Mouse (Mus musculus) lung, postnatal 10 days (tissue): ENCODE data around the gene Nptxr.
"Not testable (repeated sequence)": the region's sequence is repeated elsewhere in the genome, so short reads cannot be mapped to it uniquely, and the experiment has no call there.

Experiments used
- DNase-seq: peaks from one replicate; pipeline ENCODE4 v3.0.0; 2021

The Nptxr gene

GRCm38 (mm10) chr15:79822265-79823199, 18.0 kb upstream of the Nptxr start:
- DNase-seq: no peak

GRCm38 (mm10) chr15:79818325-79818724, 13.8 kb upstream of the Nptxr start:
- no peak for DNase-seq

- DNase-seq: no peak
Observed at GRCm38 (mm10) chr15:79813666-79814258, 9.2 kb upstream of the Nptxr start.

- not testable (repeated sequence) for DNase-seq
Observed at GRCm38 (mm10) chr15:79812840-79813239, 8.3 kb upstream of the Nptxr start.

DNA sequence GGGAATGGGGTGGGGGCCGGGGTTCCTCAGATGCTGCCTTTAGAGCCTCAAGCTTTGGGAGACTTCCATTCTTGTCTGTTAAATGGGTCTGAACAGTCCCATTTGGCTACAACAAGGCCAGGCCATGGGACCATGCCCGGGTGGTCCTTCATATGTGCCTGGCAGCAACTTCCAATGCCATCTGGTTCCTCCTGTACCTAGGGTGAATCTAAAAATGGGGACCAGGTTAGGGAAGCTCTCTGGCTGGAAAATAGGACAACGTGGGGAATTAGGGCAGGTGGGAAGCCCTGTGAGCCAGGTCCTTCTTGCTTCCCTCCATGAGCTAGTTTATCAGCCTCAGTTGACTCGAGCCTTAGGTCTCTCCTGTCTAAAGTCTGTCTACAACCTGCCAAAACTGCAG, 6.4 kb upstream of the Nptxr start:
- no peak for DNase-seq

DNA sequence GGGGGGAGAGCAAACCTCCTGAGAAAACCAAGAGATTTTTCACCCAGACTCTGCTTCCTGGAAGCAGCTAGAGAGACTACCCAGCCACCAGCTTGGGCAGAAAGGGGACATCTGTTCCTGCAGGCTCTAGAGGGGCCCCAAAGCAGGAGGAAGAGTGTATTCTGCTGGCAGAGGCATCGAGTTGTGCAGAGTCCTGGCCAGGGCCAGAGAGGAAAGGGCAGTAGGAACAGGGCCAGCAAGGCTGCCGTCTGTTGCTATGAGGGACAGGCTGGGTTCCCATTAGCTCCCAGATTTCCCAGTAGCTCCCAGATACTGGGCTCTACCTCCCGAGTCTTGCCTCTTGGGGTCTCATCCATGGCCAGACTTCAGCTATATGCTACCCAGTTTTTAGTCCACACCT, 5.5 kb upstream of the Nptxr start:
- DNase-seq: no peak

DNA sequence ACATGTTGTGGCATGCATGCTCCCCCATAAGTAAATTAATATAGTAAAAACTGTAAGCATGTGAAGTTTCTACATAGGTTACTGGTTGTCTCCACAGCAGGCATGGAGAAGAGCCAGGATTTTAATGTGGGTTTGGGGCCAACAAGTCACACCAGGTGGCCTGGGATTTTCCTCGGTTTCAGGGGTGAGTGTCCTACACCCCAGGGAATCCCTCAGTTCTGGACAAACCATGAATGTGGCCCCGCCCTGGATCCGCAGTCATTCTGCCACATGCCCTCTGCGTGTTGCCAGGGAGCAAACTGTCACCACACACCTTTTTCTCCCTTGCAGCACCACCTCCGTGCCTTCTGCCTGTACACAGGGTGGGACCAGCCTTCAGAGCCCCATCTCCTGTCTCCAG, 4.1 kb upstream of the Nptxr start:
- DNase-seq: no peak

GRCm38 (mm10) chr15:79808114-79808513, 3.5 kb upstream of the Nptxr start:
- DNase-seq: peak; percentile 68

- no peak for DNase-seq
Observed at GRCm38 (mm10) chr15:79807050-79807449, 2.5 kb upstream of the Nptxr start.

DNA sequence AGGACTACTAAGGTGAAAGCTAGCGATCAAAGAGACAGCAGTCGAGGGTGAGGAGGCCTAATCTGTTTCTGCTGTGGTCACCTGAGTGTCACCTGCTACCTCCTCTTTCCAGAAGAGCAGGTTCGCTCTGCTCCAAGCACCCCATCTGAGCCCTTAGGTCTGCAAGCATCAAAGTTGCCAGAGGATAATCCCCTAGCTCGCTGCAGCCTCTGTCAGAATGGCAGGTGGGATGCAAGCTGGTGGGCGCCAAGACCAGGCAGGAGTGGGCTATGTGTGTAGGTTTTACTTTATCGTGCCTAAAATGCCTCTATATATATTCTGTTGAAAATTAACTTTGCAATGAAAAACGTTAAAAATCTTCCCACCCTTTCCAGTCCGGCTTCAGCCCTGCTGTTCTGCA, 680 bp upstream of the Nptxr start:
- DNase-seq: no peak

GRCm38 (mm10) chr15:79803533-79804351, 824 bp downstream of the Nptxr start:
- DNase-seq: no peak

- no peak for DNase-seq
Observed at GRCm38 (mm10) chr15:79802304-79802703, 2.3 kb downstream of the Nptxr start.

GRCm38 (mm10) chr15:79801646-79802045, 2.9 kb downstream of the Nptxr start:
- no peak for DNase-seq

- DNase-seq: no peak
Observed at GRCm38 (mm10) chr15:79800701-79801100, 3.9 kb downstream of the Nptxr start.

DNA sequence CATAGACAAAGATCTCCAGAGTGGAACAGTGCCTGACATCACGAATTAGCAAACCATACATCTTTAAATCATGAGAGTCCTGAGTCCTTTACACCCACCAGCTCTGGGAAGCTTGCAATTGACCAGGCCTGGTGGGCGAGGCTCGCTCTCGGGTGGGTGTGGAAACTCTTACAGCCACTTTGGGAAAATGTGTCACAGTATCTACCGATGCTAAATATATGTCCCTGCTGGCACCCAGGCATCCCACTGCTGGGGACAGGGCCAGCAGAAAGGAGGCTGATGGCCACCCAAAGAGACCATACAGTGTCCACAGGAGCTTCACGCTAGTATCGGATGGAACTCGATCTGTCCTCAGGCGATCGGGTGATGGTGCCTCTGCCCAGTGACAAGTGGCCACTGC, 6.0 kb downstream of the Nptxr start:
- no peak for DNase-seq

GRCm38 (mm10) chr15:79797680-79798079, 6.9 kb downstream of the Nptxr start:
- DNase-seq: no peak

- DNase-seq: no peak
Observed at GRCm38 (mm10) chr15:79797096-79797495, 7.5 kb downstream of the Nptxr start.

DNA sequence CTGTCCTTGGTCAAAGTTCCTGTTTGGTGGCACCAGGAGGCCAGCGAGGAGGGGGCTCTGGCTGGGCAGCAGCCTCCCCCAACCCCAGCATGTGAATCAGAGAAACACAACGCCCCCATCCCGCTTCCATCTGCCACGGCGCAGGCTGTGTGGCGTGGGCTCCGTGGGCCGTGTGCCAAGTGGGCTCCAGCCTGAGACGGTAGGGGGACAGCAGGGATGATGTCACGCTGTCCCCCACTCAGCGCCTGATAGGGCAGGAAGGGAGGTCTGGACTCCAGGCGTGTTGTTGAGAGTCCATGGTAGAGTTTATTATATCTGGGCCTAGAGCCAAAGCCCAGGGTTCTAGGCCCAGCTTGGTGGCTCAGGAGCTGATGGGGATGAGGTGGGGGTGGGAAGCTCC, 8.3 kb downstream of the Nptxr start:
- DNase-seq: no peak

DNA sequence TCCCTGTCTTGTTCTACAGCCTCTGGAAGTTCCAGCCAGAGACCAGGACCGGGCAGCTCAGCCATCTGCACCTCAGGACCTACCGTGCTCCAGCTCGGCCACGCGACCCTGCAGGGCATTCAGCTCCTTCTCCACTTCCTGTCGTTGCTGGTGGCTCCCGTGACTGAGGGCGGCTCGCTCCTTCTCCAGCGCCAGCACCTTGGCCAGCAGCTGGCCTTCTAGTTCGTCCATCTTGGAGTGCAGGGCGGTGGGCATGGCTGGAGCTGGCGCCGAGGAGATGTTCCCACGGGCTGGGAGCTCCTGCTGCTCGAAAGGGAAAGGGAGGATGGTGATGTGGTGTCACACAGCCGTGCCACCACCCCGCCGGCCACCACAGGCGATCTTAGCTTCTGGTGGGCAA, 10.4 kb downstream of the Nptxr start:
- DNase-seq: peak; percentile 18

DNA sequence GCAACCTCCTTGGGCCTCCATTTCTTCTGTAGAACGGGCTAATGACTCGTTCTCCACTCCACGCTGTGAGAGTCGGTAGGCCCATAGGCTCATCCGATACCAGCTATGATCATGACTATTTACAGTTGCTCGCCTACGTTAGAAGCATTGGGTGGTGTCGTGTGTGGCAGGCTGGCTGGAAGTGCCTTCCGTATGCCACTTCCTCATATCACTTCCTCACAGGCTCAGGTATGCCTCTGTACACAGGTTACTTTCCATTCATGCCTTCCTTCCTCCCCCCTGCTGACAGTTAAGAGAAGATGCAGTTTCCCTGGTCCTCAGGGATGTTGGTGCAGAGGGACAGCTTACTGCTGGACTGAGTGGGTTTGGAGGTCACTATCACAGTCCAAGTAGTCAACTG, 11.5 kb downstream of the Nptxr start:
- DNase-seq: no peak

DNA sequence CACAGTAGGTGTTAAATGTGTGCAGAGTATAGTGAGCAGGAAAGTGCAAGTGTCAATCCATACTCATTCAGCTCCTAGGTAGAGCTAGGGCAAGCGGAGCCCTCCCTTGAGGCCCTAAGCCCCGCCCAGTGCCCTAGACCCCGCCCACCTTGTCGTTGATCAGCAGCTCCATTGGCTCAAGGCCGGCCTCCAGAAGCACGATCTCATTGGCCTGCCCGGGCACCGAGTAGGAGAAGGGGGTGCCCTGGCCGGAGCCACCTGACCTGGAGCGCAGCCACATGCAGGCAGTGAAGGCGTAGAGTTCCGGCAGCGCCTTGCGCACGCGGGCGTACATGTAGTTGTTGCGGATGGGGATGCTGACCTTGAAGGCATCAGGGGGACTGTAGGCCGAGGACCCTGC, 12.1 kb downstream of the Nptxr start:
- DNase-seq: peak; percentile 27

DNA sequence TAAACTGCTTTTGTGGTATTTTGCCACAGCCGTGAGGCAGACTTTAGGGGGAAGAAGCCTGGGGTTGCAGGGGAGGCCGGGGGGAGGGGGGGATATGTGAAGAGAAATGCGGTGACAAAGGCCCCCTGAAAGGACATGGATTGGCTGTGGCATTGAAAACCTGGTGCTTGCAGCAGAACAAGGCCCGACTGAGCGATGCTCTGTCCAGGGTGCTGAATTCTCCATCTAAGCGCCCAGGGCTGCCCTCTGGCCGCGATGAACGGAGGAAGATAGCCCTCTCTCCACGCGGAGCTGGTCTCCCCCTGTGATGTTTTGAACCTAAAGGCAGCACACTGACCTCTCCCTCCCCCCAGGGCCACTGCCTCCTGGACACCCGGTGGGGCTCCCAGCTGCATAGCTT, 13.1 kb downstream of the Nptxr start:
- DNase-seq: peak; percentile 72

DNA sequence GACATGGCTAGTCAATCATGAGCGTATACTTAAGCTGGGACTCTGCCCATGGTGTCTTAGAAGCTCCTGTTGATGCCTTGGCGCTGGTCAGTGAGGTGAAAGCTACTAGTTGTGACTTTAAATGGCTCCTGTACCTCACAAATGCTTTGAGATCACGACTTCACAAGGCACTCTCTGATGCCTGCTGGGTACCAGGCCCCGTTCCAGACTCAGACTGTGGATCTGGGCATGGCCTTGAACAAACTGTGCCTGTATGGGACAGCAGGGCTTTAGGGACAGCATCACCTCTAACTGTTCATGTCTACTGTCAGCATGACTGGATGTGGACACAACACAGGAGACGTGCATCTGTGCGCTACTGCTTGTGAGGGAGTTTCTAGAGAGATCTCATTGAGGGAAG, 13.7 kb downstream of the Nptxr start:
- DNase-seq: no peak

- no peak for DNase-seq
Observed at GRCm38 (mm10) chr15:79790111-79790510, 14.5 kb downstream of the Nptxr start.
